Mouse (Mus musculus) 3134 (cell line): ENCODE results near the gene Ntm.

Experiments
- DNase-seq: peaks from one replicate; pipeline ENCODE4 v3.0.0-alpha.2; 2011; ENCODE audit warnings: low spot score; ENCODE audit not compliant: insufficient read length; ENCODE audit errors: extremely low read depth

The Ntm gene

DNA sequence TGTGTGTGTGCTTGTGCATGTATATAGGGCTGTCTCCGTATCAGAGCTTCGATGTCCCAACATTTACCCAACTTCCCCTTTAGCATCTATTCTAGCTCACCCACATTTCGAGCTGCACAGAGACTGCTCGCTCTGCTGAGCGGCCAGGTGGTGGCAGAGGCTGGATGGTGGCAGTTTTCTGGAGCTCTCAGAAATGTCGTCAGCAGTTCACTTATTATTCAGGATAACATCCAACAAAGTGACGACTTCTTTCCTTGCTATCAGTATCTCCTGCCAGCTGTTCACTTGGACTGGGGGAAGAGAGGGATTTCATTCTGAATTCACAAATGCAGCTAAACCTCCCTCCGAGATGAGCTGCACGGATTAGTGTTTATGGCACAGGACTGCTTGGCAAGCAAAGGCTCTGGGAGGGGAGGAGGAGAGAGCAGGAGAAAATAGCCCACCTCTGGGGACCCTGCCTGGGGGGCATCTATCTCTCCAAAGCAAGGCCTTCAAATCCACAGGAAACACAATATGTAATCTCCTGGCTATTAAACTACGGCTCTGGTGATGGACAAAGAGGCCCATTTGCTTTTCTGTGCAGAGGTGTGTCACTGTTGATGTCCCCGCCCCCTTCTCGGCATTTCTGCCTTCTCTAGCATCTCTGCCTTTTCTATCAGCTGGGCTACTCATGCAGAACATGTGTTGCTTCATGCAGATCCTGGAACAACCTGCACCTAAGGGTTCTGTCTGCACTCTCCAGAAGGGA, 159.8 kb downstream of the Ntm start:
- DNase-seq = no peak

DNA sequence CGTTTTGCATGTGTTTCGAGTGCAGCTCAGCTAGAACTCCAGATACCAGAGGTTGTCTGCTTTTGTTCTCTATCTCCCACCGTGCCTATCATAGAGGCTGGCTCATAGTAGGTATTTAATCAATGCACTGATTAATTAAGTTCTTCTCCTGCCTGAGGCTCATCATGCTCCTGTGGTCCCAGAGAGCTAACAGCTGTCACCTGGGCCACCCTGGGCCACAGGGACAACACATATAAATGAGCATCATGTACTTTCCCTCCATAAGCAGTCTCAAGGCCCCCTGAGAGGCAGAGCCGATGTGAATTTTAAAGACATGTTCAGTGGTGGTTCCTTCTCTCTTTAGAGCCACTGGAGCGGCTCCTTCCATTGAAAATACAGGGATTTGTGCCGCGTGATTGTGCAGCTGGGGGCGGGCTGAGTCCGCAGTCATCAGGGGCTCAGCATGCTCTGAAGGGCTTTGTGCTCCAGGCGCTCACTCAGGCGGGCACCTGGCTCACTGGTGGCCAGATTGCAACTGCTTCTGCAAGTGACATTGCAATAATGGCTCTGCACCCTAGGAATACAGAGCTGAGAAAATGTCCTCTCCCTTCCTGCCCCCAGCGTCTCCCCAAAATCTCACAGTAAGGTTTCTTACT, 160.8 kb downstream of the Ntm start:
- DNase-seq = no peak

DNA sequence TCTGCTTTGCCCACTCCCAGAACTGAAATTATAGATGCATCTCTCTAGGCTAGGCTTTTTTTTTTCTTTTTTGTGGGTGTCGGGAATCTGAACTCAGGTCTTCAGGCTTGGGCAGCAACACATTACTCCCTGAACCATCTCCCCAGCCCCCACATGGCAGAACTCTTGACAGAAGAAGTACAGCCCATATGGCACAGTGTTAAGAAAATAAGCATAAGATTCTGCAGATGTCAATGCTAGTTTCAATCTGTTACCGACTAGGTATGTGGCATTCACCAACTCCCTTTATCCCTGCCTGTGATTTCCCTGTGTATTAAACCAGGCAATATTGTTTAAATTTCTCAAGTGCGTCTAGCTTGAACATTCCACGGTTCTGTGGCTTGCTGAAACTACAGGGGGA, 166.7 kb downstream of the Ntm start:
- DNase-seq = no peak

DNA sequence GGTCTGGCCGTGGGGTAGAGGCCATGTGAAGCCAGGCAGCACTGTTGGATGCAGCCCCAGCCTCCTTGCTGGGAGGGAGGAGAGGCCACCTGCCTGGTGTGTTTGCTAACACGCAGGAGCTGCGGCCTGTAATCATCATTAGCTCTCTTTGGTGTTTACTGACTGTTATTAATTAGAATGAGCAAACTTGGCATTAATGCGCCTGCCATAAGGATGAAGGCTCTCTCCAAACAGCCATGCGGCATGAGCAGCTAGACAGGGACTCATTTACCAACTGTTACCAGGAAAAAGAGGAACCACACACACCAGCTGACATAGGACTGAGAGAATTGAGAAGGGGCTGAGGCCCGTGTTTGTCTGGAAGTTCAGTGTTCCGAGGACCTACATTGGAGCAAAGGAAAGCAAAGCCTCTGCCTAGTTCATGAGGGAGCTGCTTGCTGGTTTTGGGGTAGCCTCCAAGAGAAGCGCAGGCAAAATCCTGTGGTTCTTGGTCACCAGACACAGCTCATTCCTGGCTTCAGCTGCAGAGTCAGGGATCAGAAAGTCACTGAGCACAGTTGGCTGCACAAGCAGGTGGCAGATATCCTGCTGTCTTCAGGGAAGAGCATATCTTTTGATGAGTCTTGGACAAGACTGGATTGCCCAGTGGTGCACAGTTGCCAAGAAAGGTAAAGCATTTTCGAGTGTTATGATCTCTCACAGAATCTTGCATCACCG, 171.6 kb downstream of the Ntm start:
- DNase-seq = no peak

DNA sequence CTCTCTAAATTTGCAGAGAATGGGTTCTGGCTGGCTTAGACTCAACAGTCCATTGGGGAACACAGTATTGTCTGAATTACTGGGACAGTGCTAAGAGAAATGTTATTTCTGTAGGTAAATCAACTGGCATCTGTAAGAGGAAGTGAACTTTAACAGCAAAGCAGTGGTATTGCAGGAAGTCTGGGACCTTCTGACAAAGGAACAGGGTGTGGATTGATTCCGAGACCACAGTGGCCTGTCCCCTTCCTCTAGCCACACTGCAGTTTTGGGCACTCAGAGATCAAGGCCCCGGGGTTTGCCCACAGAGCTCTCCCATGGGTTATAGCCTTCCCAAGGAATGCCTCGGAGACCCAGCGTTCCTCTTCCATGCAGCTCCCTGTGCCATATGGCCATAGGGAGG, 172.9 kb downstream of the Ntm start:
- no peak for DNase-seq

DNA sequence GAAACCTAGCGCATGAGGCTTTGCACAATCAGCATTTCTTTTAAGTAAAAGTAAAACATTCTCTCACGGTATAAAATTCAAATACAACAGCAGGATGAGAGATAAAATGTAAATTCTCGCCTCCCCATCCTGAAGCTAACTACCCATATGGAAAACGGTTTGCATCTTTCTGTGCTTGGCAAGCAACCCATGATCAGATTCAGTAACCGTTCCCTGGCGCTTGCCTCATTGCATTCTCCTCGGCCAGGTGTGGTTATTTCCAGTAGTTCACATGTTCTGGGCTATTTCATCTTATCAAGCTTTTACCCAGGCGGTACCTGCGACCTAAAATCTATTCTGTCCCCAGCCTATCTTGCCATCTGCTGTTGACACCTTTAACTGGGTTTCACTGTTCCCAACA, 174.1 kb downstream of the Ntm start:
- no peak for DNase-seq

DNA sequence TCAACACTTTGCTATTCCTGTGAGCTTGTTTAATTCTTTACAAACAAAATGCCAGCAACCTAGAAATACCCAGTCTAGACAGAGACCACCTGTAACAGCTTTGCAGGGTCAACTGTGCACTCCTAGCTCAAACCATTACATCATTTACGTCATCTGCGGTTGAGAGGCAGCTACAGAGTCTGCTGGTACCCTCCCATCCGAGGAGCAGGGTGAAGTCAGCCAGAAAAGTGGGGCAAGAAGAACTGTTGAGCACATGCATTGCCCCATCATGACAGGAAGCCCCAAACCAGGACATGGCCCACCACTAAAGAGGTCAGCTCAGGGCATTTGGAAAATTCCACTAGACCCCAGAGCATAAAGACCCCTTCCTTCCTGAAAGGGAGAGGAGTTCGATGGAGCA, 175.5 kb downstream of the Ntm start:
- DNase-seq = no peak

DNA sequence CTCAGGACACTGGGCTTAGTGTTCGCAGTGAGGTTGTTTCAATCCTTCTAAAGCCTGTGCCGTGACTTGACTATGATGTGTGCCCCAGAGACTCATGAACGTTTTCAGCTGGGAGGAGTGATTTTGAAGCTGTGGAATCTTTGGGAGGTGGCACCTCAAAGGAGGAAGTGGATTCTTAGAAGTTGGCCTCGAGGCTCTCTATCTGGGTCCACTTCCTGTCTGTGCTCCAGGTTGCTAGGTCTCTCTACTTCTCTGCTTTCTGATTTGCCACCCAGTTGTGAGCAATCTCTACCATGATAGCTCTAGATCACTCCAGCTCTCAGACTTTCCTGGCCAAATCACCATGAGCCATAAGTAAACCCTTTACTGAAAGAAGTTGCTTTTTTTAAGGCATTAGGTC, 180.2 kb downstream of the Ntm start:
- no peak for DNase-seq

DNA sequence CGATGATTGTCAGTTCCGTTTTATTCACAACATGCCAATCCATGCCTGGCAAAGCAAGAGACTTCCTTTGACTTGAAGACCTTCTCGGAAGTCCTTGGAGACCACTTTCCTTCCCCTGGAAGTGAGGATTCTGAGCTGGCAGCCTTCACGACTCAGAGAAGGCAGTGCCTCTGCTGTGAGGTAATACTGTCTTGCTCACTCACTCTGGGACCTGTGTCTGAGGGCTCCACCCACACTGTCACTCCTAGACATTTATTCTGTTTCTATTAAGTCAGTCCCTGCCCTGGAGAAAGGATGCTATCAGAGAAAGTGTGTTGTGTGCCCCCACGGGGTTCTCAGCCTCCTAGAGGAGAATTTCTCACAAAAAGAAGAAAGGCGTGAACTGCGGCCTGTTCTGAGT, 183.2 kb downstream of the Ntm start:
- DNase-seq = no peak

DNA sequence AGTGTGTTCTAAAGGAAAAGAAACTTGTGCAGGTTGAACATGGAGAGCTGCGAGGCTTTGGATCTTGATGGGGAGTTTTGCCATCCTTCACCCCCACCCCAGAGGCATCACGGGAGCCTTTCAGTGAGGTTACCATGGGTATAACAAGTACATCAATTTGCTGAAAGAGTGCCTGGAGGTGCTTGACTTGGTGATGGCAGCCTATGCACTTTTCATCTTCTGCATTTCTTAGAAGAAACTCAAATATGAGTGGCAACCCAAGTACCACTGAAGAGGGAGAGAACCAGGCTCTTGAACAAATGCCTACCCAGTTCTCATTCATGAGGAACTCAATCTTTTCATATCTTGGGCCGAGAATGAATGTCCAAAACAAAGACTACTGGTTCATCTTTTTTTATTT, 186.0 kb downstream of the Ntm start:
- DNase-seq = no peak

DNA sequence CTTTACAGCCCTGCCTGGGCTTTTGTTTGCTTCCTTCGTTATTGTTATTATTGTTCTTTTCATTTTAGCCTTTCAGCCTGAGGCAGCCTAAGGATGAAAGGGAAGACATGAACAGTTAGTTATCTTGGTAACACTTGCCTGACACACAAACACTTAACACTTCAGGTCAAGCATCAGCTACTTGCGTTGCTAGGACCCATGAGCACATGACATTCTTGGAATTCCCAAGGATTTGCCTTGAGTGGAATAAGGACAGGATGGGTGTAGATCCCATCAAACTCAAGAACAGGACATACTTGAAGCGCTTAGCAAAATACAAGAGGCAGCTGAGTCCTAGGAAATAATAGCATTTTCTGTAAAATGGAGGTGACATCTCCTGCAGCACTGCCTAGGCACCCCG, 186.4 kb downstream of the Ntm start:
- no peak for DNase-seq

DNA sequence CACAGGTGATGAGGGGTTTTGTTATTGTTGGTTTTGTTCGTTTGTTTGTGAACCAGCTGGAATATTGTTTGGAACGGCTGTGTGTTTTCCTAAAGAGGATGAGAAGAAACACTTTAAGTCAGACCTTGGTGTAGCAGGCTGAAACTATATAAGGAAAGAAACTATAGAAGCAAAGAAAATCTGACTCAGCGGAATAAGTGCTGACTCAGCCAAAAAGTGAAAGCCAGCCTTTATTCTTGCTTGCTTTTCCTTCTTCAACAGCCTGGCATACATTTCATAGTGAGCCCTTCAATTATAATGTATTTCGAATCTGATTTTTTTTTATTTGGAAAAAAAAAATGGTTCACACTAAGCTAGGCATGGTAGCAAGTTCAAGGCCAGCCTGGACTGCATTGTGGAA, 186.9 kb downstream of the Ntm start:
- DNase-seq = no peak

DNA sequence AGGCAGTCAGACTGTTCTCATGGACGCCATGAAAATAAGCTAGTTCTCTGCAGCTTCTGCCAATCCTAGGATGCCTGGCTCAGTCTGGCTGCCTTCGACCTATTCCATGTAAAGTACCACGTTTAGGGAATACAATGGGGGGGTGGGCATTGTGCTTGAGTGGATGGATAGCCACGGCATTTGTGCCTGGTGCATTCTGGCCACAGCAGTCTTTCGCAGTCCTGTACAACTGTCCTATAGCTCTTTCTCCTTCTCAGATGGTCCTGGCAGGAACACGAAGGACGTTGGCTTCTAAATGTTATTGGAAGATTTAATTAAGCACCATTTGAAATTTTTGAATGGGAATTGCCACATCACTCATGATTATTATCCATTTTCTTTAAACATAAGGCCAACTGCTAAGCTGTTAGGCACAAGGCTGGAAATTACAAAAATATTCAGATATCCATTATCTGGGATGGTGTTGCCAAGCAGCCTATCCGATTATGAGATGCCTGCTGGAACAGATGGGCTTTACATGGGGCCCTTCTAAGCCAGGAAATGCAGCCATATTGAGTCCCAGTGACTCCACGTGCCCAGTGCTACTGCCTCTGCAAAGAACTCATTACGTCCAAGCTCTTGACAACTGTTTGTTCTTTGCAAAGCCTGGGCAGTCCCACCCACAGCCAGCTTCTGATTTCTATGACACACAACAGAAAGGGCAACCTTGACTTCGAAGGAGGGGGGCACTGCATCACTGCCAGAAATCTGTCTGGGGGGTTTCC, 190.1 kb downstream of the Ntm start:
- no peak for DNase-seq

DNA sequence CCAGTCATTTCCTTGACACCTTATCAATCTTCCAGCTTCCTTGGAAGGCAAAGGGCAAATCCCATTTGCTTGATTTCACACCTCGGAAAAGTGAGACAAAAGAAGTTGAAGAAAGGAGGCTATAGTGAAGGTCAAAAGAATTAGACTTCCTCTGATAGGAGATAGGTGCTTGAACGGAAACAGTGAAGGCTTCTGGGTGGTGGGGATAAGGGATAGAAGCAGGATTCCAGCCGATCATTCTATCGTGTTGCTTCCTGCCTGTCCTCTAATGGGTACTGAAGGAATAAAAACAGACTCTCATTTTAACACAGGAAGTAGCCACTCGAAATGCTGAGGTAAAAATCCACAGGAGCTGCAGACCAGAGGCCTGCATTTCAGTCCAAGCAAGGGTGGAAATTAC, 191.1 kb downstream of the Ntm start:
- no peak for DNase-seq

DNA sequence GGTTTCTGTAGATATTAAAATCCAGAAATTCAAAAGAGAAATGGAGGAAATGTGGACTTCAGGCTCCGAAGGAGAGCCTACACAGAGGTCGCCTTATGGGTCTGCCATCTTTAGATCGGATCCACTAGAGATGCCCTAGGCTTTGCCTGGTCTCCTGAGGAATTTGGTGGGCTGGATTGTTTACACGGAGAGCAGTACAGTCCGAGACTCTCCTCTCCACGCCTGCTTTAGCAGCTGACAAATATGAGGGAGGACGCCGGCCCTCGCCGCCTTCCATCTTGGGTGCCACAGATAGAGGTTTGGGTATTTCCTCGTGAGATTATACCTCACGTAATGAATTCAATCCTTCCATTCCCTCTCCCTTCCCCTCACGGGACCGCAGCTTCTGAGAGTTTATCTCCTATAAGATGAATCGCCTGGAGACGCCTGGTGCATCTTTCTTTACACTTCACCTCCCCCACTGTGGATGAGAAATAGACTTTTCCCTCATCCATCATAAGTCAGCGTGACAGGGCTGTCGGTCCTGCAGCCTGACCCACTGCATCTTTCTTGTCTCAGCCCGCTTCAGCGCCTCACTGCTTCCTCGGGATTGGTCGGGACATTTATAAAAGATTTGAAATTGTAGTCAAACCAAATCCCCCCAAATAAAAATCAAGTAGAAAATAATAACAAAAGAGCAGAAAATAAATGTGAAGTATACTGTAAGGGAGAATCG, 191.7 kb downstream of the Ntm start:
- no peak for DNase-seq

DNA sequence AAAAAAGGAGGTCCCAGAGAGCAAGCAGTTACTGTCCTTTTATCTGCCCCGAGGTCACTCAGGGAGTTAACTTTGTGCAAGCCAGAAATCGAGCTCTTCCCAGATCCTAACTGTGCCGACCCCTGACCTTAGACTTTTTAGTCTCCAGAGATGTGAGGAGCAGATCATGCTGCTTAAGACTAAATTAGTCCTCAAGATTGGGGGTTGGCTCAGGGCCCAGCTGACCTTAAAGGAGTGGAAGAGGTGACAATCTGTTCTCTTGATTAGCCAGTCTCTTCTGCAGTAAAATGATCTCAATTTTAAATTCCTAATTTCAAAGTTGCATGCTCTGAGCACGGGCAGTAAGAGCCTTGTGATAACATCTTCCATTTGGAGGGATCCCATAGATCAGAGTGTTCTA, 193.6 kb downstream of the Ntm start:
- no peak for DNase-seq

DNA sequence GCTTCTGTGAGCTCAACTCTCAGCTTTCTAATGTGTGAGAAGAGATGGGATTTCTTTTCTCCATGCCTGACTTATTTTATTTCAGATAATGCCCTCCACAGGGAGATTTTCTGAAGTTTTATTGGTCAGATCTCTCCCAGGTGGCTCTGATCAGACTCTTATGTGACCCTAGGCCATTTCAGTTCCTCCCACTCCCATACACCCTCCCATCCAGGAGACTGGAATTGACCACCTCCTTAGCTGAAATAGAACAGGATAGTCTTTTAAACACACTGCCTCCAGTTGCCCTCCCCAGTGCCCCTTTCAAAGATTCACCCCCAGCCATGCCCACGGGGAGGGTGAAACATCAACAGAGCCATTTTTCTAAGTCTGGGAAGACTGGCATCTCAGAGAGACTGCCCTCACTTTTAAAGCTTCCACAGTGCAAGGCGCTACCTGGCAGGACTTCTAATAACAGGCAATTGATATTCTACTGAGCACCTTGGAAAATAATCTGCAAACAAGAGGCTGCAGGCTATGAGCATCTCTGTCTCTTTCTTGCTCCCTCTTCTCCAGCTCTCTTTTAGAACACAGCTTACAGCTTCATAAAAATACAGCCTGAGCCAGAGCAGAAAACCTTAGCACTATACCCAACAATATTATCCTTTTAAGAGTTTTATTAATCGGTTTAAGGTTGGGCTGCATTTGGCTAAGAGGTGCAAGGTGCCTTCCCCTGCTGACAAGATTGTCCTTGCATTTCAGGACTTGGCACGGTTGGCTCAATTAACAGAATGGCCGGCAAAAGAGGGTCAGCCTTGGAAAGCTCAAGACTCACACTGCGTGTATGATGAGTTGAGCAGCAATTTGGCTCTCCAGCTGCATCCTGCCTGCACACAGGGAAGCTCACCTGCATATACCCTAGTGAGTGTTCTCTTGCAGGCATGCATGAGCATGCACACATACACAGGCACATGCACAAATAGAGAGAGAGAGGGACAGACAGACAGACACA, 196.7 kb downstream of the Ntm start:
- DNase-seq = no peak

DNA sequence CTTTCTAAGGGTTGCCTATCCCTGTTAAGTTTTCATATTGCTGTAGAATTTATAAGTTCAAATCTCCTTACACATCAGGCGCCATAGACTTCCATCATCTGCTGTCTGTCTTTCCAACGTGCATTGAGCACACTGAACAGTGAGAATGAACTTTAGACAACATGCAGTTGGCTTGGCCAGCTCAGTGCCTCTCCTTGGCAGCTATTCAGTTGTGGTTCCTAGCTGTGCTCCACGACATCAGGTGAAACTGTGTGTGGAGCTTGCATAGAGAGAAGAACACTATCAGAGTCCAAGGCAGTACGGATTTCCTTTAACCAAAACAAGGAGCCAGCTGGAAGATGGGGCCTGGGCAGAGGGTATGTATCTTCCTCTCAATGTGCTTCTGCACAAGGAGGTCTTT, 199.6 kb downstream of the Ntm start:
- no peak for DNase-seq

DNA sequence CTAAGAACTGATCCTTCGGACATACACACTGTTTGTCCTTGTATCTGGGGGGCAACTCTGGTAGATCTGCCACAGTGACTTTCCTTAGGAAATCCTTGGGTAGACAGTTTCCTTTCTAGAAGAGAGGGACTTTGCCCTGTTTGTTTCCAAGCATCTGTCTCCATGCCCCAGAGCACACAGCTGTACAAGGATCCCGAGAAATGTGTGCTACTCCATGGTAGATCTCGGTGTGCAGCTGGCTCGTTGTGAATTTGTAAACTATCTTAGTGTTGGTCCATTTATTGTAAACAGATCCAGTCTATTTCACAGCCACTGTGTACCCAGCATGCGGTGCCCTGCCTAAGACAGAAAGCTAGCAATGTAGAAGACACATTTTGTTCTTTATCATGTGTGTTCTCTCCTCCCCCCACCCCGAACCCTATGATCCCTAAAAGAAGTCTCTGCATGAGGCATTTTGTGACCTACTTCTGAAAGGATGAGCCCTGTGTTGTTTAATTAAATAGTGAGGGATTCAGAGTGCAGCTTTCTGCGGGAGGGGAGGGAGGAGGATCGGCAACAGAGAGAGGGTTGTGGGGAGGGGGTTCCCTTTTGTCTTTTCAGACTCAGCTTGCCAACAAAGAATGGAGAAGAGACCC, 200.9 kb downstream of the Ntm start:
- no peak for DNase-seq
